Mouse (Mus musculus): ENCODE measurements around the gene Fgf7.

DNA sequence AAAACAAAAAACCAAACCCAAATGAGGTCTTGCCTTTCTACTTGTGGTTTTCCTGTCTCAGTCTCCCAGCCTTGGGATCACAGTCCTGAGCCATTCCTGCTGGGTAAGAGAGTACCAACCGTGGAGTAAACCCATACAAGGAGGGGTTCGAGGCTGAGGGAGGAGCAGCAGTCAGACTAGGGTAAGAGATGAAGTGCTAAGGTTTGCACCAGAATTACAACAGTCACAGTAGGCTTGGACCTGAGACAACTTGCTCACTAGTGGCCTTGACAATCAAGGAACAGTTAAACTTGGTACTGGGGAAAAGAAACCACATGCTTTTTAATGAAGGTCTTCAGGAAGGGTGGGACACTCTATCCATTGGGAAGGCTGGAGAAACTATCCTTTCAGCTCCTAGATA, 44.6 kb downstream of the Fgf7 start:
- TF ChIP-seq POLR2A (IDR thresholded peaks at IDR 0.05; ENCODE audit: low read depth, low read length) = no peak
- no peak for TF ChIP-seq CTCF (IDR thresholded peaks at IDR 0.05; ENCODE audit: extremely low read depth, insufficient read depth, insufficient read length, insufficient replicate concordance)

All from spleen, adult 2 months (tissue).